Mouse (Mus musculus) 416B (cell line): Measurements from ENCODE around the gene Cd19.
A peak's percentile ranks its signal among the peaks of the same experiment; 100 is the strongest.

Source experiments
- DNase-seq: peaks from one replicate; pipeline ENCODE4 v3.0.0; 2011; ENCODE audit warnings: low read depth

Gene Cd19

GRCm38 (mm10) chr7:126414725-126415124 is at the start of gene Cd19:
TSS of gene Cd19 (minus strand) at chr7:126414889.
- DNase-seq = no peak

- no peak for DNase-seq
These were observed 49.4 kb upstream of the Cd19 start for GRCm38 (mm10) chr7:126464121-126464520.

- no peak for DNase-seq
These were observed 48.9 kb upstream of the Cd19 start for GRCm38 (mm10) chr7:126463547-126463946.

GRCm38 (mm10) chr7:126463004-126463403 is 48.3 kb upstream of the Cd19 start, which contains the start of gene Atp2a1:
TSS of gene Atp2a1 (minus strand) at chr7:126463108.
- no peak for DNase-seq

- no peak for DNase-seq
These were observed 46.9 kb upstream of the Cd19 start for GRCm38 (mm10) chr7:126461626-126462025.

GRCm38 (mm10) chr7:126460623-126461399 is 46.1 kb upstream of the Cd19 start:
- DNase-seq = no peak

GRCm38 (mm10) chr7:126458844-126459618 is 44.3 kb upstream of the Cd19 start:
- no peak for DNase-seq

- no peak for DNase-seq
These were observed 43.5 kb upstream of the Cd19 start for GRCm38 (mm10) chr7:126458225-126458624.

GRCm38 (mm10) chr7:126456382-126457266 is 41.9 kb upstream of the Cd19 start:
- no peak for DNase-seq

GRCm38 (mm10) chr7:126455242-126455641 is 40.6 kb upstream of the Cd19 start:
- no peak for DNase-seq

- DNase-seq = no peak
These were observed 39.2 kb upstream of the Cd19 start for GRCm38 (mm10) chr7:126453861-126454260.

GRCm38 (mm10) chr7:126452244-126452643 is 37.6 kb upstream of the Cd19 start:
- DNase-seq = no peak

- DNase-seq = no peak
These were observed 36.0 kb upstream of the Cd19 start for GRCm38 (mm10) chr7:126450641-126451040.

- DNase-seq = no peak
These were observed 35.3 kb upstream of the Cd19 start for GRCm38 (mm10) chr7:126449991-126450390.

GRCm38 (mm10) chr7:126448481-126448880 is 33.8 kb upstream of the Cd19 start:
- DNase-seq = no peak

- no peak for DNase-seq
These were observed 31.5 kb upstream of the Cd19 start for GRCm38 (mm10) chr7:126446217-126446616.

GRCm38 (mm10) chr7:126445104-126445815 is 30.6 kb upstream of the Cd19 start:
- no peak for DNase-seq

- no peak for DNase-seq
These were observed 29.8 kb upstream of the Cd19 start for GRCm38 (mm10) chr7:126444536-126444935.

GRCm38 (mm10) chr7:126443997-126444396 is 29.3 kb upstream of the Cd19 start:
- no peak for DNase-seq

GRCm38 (mm10) chr7:126440134-126440533 is 25.4 kb upstream of the Cd19 start:
- DNase-seq = no peak

GRCm38 (mm10) chr7:126436851-126437250 is 22.2 kb upstream of the Cd19 start:
- peak; percentile 73 for DNase-seq

GRCm38 (mm10) chr7:126435801-126436200 is 21.1 kb upstream of the Cd19 start:
- DNase-seq = no peak
